Mouse (Mus musculus) brain, embryonic 18.5 days (tissue): ENCODE results near the gene Cryzl1.
A peak's percentile ranks its signal among the peaks of the same experiment; 100 is the strongest.

ENCODE experiments used
- DNase-seq: peaks from one replicate; pipeline ENCODE4 v3.0.0-alpha.2; 2012; ENCODE audit warnings: low read depth, low spot score

The Cryzl1 gene

DNA sequence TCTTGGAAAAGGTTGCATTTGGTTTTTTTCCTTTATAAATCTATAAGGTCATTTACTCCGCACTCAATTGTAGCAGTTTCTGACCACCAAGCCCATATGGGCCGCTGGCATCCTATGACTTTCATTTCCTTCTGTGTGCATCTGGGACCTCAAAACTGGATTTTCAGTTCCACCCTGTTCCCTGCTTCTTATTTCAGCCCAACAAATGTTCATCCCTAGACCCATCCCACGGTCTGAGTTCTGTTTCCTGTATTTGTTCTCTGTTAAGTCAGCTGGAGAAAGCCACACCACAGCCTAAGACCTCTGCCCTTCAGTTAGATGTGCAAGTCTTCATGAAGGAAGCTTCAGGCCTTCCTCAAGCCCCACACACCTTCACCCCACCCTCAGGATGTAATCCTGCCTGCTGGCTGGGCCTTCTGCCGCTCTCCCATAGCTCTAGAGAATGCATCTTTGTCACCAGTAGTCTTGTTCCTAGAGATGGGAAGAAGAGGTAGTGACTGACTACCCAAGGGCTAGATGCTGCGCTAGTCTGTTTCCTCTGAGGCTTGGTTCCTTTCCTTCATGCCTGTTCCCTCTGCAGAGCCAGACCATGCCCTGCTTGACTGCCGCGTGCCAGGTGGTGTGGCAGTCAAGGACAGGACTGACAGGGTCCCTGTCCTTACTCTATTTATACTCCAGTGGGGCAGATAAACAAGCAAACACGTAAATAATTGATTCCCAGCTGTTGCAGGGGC, 11.6 kb upstream of the Cryzl1 start:
- DNase-seq = no peak

DNA sequence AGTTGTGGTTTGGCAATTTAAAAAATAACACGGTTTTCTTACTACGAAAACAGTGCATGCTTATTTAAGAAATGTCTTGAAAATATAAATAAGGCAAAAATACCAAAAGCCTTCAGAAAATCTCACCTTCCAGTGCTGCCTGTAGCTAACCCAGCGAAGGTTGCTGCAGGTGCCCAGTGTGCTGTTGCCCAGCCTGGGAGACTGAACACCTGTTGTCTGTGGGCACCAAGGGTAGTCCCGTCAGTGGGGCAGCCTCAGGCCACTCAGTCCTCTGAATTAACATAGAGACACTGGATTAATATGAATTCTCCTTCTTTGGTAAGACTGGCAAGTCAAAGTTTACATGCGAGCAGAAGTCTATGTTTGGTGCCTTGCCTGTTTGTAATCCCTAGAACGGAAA, 9.7 kb upstream of the Cryzl1 start:
- DNase-seq = no peak

- DNase-seq = no peak
Measured at GRCm38 (mm10) chr16:91736046-91736816, 7.5 kb upstream of the Cryzl1 start.

GRCm38 (mm10) chr16:91734771-91735170, 6.0 kb upstream of the Cryzl1 start:
- no peak for DNase-seq

- DNase-seq = no peak
Measured at GRCm38 (mm10) chr16:91732816-91733215, 4.0 kb upstream of the Cryzl1 start.

- no peak for DNase-seq
Measured at GRCm38 (mm10) chr16:91730446-91730845, 1.7 kb upstream of the Cryzl1 start.

GRCm38 (mm10) chr16:91729821-91730441, 1.2 kb upstream of the Cryzl1 start:
- DNase-seq = no peak

- peak; percentile 99 for DNase-seq
Measured at GRCm38 (mm10) chr16:91729066-91729482, 299 bp upstream of the Cryzl1 start, which contains the start of gene Itsn1. Itsn1 (plus strand) TSS chr16:91729281.

DNA sequence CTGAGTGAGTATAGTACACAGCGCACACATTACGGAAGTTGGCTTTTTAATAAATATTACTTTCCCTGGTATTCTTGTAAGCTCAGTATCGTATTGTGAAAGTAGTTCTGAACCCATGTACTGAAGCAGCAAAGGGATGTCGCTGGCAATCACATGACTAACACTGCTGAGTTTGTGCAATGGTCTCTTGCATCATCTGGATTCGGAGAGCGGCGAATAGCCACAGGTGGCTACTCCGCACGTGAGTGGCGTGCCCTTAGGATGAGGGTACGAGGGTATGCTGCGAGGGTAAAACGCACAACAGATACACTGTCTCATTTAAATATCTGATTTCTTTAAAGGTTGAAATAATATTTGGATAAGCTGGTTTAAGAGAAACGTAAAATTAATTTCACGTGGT, 1.3 kb downstream of the Cryzl1 start:
- no peak for DNase-seq

DNA sequence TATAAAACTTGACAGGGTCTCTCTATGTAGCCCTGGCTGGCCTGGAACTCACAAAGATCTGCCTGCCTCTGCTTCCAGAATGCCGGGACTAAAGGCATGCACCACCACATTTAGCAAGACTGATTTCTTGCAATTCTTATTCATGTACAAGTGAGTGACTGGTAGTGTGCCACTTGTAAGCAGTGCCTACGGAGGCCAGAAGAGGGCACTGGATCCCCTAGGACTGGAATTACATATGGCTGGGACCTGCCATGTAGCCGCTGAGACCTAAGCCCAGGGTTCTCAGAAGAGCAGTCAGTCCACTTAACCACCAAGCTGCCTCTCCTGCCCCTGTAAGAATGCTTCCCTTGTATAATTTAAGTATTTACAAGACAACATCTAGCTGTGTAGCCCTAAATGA, 4.5 kb downstream of the Cryzl1 start:
- DNase-seq = no peak

- DNase-seq = no peak
Measured at GRCm38 (mm10) chr16:91717399-91717798, 11.4 kb downstream of the Cryzl1 start.

GRCm38 (mm10) chr16:91716927-91717349, 11.8 kb downstream of the Cryzl1 start:
- DNase-seq = no peak

DNA sequence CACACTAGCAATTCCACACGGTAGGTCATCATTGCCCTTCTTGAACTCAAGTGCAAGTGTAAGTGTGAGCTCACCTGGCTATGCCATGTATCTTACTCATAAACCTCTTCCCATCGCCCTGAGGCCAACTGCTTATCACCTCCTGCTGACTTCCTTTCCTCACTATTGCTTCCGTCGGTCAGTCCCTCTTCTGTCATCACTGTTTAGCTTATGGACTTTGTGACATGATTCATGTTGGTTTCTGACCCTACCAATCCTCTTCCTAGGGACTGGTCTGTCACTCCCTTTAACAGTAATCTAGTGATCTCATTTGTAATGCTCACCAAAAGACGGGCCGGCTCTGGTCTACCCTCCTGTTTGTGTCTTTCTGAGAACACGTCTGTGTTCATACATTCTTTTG, 18.5 kb downstream of the Cryzl1 start:
- no peak for DNase-seq

- DNase-seq = no peak
Measured at GRCm38 (mm10) chr16:91704603-91705340, 24.0 kb downstream of the Cryzl1 start.

DNA sequence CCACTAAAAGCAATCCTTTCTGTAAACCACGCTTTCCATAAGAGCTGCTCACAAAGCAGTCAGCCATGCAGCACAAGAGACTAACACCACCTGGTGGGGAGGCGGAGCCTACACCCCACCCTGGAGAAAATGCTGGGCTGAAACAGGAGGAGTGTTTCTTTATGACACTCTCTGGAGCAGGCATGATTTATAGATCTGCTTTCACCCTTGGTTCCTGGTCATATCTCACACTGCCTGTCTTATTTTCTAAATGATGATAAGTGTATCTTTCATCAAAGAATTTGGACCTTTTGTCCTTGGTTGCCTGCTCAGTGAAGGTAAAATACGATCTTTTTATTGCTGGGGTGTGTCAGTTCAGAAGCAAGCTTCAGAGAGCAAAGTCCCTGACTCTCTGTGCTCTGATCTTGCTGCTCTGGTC, 26.0 kb downstream of the Cryzl1 start:
- DNase-seq = no peak

DNA sequence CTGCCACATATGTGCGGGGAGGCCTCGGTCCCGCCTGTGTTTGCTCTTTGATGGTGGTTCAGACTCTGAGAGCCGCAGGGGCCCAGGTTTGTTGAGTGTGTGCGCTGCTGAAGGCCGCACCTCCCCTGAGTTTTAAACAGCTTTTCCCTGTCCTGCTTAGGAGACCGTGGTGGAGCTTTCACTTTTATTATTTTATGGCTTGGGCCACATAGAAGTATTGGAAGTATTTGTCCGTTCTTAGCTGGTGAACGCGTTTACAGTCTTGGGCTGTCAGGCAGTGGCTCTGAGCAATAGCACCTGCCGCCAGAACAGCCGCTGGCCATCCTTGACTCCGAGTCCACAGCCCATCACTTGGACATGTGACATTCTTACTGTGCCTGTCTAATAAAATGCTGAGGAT, 26.9 kb downstream of the Cryzl1 start:
- no peak for DNase-seq

DNA sequence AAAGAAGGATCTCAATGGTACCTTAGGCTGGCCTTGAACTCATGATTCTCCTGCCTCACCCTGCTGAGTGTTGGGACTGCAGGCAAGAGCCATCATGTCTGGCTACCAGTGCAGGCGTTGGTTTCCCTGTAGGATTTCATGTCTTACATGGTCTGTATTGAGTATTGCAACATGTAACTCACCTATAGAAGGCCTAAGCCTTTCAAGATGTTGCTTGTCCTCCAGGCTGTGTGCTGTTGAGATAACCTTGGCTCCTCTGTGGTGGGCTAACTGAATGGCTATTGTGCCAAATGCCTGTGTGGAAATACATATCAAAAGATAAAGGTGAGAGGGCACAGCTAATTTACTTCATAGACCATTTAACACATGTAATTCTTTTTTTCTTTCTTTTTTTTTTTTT, 29.8 kb downstream of the Cryzl1 start:
- no peak for DNase-seq

DNA sequence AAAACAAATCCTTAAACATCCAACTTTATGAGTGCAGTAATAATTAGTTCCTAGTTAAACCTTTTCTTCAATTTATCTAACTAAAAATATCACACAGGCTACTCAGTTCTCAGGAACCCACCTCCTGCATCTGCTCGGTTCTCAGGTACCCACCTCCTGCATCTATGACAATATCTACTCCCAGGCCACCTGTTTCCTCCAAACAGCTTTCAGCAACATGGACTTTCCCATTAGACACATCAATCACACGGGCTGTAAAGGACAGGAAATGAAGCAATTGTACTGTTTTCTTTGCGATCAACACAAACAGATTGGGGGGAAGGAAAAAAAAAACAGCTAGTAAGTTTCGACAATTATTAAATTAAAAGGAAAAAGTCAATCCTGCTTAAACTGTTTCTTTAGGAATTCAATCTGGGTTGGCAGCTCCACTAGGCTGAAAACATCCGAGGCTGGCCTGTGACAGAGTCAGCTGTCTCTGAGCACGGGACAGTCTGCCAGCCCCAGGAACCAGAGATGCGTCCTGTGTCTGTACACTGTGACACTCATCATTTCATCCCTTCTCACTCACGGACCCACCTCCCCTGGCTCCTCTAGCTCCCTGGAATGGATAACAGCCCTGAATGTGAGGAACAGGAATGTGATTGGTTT, 33.5 kb downstream of the Cryzl1 start:
- DNase-seq = no peak

DNA sequence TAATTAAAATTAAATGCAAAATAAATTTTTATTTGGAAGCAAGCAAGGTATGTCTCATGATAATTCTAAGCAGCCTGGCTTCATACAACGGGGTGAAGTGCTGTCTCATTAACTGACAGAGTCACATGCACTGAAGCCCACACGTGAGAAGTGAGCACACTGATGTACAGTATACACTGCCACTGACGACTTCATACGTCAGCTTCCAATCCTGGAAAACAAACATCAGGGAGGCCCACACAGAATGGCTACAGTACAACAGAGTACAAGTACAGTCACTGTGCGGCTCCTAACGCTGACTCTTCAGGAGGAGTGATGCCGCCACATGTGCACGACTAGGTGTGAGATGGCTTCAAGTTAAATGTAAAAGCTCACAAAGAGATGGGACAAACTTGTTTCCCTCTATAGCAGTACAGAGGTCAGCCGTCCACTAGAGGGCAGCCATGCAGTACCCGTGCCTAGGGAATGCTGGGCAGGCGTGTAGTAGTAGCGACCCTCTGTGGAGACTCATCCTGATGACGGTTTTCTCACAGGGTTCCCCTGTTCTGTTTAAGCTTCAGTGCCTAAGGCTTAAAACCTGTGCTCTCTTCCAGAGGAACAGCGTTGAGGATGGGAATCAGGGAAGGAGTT, 34.2 kb downstream of the Cryzl1 start:
- peak; percentile 39 for DNase-seq

DNA sequence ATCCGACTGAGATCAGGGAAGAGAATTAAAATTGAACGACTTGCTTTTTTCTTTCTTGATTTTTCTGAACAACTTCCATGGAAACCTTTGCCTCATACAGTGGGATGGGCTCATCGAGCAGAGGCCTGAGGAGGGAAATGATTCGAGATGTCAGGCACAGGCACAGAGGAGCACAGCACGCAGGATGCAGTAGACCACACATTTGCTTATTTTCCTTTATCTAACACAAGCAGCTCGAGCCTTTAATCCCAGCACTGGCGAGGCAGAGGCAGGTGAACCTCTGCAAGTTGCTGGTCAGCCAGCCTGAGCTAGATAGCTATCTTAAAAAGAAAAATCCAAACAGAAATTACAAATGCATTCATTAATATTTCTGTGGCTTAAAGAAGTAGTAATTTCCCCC, 39.0 kb downstream of the Cryzl1 start:
- no peak for DNase-seq
